Mouse (Mus musculus): Measurements from ENCODE around the gene Apol9a. TPM values are rescaled to one million over a fixed set of nuclear protein-coding genes. Genes with fewer than 3 reads are reported as not detected.
"Not testable (repeated sequence)": the region's sequence is repeated elsewhere in the genome, so short reads cannot be mapped to it uniquely, and the experiment has no call there.

The Apol9a gene
- total RNA-seq (2018; cell fraction: chromatin; rRNA removed): 10 to 100 TPM in 1 of 26 experiments, 1 to 10 TPM in 13, under 1 TPM in 3, not detected in 9; 0.19 to 13.4 (median 3.0) TPM
- 1 to 10 TPM in 13 of 26 experiments, under 1 TPM in 8, not detected in 5; 0.10 to 8.5 (median 2.9) TPM for total RNA-seq (2018; cell fraction: cytosol; rRNA removed)
- total RNA-seq (2018; cell fraction: nucleus; rRNA removed): 10 to 100 TPM in 9 of 26 experiments, 1 to 10 TPM in 6, under 1 TPM in 6, not detected in 5; 0.20 to 16.9 (median 8.1) TPM
- 0.06 to 0.18 TPM in 2 of 3 replicates, not detected in the other for polyA plus RNA-seq (2018)

DNA sequence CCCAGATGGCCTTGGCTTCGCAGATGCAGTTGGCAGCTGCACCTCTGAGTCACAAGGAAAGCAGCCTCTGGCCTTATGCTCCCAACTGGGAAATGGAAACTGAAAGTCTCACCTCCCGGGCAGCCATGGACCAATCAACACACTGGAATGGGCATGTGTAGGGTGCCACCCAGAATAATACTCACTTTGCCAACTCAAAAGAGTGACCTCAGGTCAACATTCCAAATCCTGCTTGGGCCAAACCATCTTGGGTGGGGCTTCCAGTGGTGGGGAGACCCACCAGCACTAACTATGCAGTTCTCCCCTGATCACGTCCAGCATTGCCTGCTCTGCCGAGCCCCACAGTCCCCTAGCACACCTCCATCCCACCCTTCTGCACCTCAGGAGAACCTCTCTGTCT lies at the start of gene Apol9a:
Apol9a (minus strand) TSS at position 101 of the 400 bp plus-strand sequence.
- not testable (repeated sequence) for H3K36me3 ChIP-seq (ENCODE audit: inconsistent target); H3K27ac ChIP-seq; H3K4me3 ChIP-seq (ENCODE audit: inconsistent target); H3K79me2 ChIP-seq (ENCODE audit: inconsistent target)
- no CpG with 5 or more reads among the region's 4 CpGs for WGBS (ENCODE audit: missing documents)

DNA sequence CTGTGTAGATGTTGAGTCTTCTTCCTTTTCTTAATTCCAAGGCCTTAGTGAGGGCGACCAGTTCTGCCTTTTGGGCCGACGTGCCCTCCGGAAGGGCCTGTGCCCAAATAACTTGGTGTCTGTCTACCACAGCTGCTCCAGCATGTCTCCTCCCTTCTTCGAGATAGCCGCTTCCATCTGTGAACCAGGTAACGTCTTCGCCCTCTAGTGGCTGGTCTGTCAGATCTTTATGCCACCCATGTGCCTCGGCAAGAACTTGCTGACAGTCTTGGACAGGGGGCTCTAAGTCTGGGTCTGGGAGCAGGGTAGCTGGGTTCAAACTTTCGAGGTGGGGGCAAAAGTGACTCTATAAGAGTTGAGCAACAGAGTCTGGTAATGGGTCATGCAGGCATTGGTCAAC lies 39.0 kb upstream of the Apol9a start:
- H3K79me2 ChIP-seq (ENCODE audit: inconsistent target); H3K36me3 ChIP-seq (ENCODE audit: inconsistent target); H3K27ac ChIP-seq; H3K4me3 ChIP-seq (ENCODE audit: inconsistent target): not testable (repeated sequence)
- 48% methylated on average over 10 of the region's 10 CpGs for WGBS (ENCODE audit: missing documents)

DNA sequence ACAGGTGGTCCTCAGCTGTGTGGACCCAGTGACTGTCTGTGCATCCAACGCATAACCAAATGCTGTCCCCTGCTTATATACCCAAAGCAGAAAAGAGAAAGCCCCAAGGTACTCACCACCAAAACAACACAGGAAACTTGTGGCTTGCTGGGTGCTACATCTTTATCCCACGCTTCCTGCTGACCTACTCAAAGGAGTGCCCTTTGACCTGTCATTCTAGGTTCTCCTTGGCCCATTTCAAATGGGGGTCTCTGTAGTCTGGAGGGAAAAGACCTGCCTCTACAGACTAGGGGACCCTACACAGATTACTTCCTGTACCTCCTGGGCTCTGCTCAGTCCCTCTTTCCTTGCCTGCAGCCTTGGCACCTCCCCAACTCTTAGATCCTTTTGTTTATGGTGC lies 36.5 kb upstream of the Apol9a start, which contains the start of gene Apol7b:
Apol7b (minus strand) TSS at position 101 of the 400 bp plus-strand sequence.
- not testable (repeated sequence) for H3K27ac ChIP-seq; H3K79me2 ChIP-seq (ENCODE audit: inconsistent target); H3K4me3 ChIP-seq (ENCODE audit: inconsistent target); H3K36me3 ChIP-seq (ENCODE audit: inconsistent target)
- 100% methylated on average over 1 of the region's 2 CpGs for WGBS (ENCODE audit: missing documents)

DNA sequence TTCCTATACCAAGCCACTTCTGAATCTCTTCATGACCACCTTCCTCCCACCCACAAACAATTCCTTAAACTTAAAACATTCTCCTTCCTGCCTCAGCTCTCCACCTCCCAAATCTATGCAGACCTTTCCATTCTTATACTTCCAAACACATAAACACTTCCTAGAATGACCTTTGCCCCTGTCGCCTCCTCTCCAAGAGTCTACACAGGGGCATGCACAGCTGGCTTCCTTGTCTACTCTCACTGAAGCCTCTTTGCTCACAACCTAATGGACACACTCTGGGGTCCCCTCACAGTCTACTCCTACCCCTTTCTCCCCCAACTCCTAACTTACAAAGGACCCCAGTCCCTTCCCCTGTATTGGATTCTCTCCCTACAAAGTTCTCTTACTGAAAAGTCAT lies 34.7 kb upstream of the Apol9a start:
- H3K36me3 ChIP-seq (ENCODE audit: inconsistent target); H3K4me3 ChIP-seq (ENCODE audit: inconsistent target); H3K79me2 ChIP-seq (ENCODE audit: inconsistent target); H3K27ac ChIP-seq: not testable (repeated sequence)
- no CpG with 5 or more reads among the region's 1 CpGs for WGBS (ENCODE audit: missing documents)

DNA sequence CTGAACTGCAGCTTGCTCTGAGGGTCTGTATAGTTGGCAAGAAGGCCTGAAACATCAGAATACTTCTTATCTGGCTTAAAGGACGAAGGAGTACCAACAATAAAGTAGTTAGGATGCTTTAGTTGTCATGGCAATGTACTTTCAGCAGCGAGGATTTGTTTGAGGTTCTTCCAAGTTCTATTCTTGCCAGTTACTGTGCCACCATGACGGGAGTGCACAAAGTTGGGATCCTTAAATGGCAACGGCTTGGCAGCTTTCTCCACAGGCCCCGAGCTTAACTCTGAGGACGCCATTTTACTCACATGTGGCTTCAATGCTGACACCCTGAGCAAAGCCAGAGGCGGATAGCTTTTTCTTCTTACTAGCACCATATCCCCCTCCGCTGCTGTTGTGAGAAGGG lies 33.8 kb upstream of the Apol9a start:
- H3K27ac ChIP-seq; H3K4me3 ChIP-seq (ENCODE audit: inconsistent target); H3K79me2 ChIP-seq (ENCODE audit: inconsistent target); H3K36me3 ChIP-seq (ENCODE audit: inconsistent target): not testable (repeated sequence)
- WGBS (ENCODE audit: missing documents): 86% methylated on average over 7 of the region's 8 CpGs

GRCm38 (mm10) chr15:77428690-77429448 lies 17.9 kb upstream of the Apol9a start:
- not testable (repeated sequence) for H3K4me3 ChIP-seq (ENCODE audit: inconsistent target); H3K79me2 ChIP-seq (ENCODE audit: inconsistent target); H3K36me3 ChIP-seq (ENCODE audit: inconsistent target); H3K27ac ChIP-seq
- WGBS (ENCODE audit: missing documents): 86% methylated on average over 5 of the region's 10 CpGs

- H3K4me3 ChIP-seq (ENCODE audit: inconsistent target); H3K36me3 ChIP-seq (ENCODE audit: inconsistent target); H3K79me2 ChIP-seq (ENCODE audit: inconsistent target); H3K27ac ChIP-seq: not testable (repeated sequence)
- WGBS (ENCODE audit: missing documents): 33% methylated on average over 2 of the region's 7 CpGs
Observed at GRCm38 (mm10) chr15:77422925-77423324, 12.0 kb upstream of the Apol9a start.

DNA sequence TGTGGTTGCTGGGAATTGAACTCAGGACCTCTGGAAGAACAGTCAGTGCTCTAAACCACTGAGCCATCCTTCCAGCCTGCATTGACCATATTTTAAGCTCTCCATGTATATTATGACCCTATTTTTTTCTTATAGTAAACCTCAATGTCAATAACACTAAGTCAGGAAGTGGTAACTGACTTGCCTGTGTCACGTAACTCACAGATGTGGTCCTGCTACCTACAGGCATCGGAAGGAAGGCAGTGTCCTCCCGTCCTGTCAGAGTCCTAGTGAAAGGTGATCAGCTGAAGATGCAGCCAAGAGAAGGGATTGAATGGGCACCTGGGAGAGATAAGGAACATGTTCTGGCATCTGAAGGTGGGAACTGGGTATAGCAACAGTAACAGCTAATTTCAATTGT lies 8.7 kb upstream of the Apol9a start:
- no CpG with 5 or more reads among the region's 3 CpGs for WGBS (ENCODE audit: missing documents)
- H3K79me2 ChIP-seq (ENCODE audit: inconsistent target); H3K27ac ChIP-seq; H3K36me3 ChIP-seq (ENCODE audit: inconsistent target); H3K4me3 ChIP-seq (ENCODE audit: inconsistent target): not testable (repeated sequence)

DNA sequence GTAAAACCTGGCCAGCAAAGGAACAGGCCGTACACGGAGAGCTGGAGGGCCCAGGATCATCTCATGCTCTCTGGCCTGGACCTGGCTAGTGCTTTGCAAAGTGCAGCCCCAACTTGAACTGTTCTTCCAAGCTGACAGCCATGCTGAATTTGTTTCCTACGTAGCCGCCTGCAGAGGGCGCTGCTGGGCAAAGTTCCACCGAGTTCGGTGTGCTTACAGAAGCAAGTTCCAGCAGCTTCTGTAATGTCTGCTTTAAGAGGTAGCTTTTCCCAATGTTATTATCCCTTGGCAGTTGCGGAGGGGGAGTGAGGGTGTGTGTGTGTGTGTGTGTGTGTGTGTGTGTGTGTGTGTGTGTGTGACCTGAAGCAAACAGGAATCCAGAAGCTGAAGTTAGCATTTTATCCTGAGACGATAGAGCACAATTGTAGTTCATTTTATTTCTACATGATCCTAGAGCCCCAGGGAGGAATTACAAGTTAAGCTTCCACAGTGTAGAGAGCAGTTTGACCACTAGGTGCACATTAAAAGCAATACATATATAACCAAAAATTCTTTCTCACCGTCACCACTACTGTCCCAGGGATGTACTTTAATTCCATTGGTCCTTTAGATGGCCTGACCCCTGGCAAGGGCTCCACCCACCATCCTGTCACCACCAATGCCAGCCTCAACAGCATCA lies 5.9 kb upstream of the Apol9a start:
- not testable (repeated sequence) for H3K4me3 ChIP-seq (ENCODE audit: inconsistent target); H3K79me2 ChIP-seq (ENCODE audit: inconsistent target); H3K27ac ChIP-seq; H3K36me3 ChIP-seq (ENCODE audit: inconsistent target)
- no CpG with 5 or more reads among the region's 10 CpGs for WGBS (ENCODE audit: missing documents)

GRCm38 (mm10) chr15:77415653-77416052 lies 4.7 kb upstream of the Apol9a start:
- H3K36me3 ChIP-seq (ENCODE audit: inconsistent target); H3K4me3 ChIP-seq (ENCODE audit: inconsistent target); H3K79me2 ChIP-seq (ENCODE audit: inconsistent target); H3K27ac ChIP-seq: not testable (repeated sequence)
- 66% methylated on average over 2 of the region's 2 CpGs for WGBS (ENCODE audit: missing documents)

DNA sequence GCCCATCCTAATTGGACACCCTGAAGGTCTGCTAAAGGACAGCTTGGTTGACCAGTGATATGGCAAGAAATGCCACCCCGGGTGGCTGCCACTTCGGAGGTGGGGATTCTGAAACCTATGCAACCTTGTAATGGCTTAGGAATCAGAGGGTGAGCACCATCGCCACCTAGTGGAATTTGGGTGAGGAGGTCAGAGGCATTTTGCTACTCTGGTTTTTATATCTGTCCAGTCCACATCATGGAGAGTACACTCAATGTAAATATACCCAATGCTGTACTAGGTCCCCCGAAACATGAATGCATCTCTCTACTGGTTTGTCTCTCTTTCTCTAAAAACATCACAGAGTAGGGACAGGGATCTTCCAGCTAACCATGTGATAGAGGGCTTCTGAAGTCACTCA lies 1.8 kb upstream of the Apol9a start:
- H3K27ac ChIP-seq; H3K79me2 ChIP-seq (ENCODE audit: inconsistent target); H3K36me3 ChIP-seq (ENCODE audit: inconsistent target); H3K4me3 ChIP-seq (ENCODE audit: inconsistent target): not testable (repeated sequence)
- 33% methylated on average over 1 of the region's 4 CpGs for whole genome bisulfite sequencing (ENCODE audit: missing documents)

DNA sequence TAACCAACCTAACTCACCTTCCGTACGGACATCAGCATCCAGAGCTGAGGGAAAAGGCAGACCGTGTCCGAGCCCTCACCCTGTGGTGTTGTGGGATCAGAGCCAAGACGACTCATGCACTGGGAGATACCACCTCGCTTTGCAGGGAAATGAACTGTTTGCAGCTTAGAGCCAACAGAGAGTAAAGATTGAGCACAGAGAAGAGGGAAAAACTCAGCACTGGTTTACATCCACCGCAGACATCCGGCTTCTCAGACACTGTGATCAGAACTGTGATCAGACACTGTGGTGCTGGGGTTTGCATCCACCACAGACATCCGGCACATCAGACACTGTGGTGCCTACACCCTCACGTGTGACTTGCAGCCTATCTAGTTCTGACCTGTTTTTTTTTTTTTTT lies 4.6 kb downstream of the Apol9a start:
- H3K36me3 ChIP-seq (ENCODE audit: inconsistent target); H3K27ac ChIP-seq; H3K4me3 ChIP-seq (ENCODE audit: inconsistent target); H3K79me2 ChIP-seq (ENCODE audit: inconsistent target): not testable (repeated sequence)
- WGBS (ENCODE audit: missing documents): 76% methylated on average over 5 of the region's 10 CpGs

DNA sequence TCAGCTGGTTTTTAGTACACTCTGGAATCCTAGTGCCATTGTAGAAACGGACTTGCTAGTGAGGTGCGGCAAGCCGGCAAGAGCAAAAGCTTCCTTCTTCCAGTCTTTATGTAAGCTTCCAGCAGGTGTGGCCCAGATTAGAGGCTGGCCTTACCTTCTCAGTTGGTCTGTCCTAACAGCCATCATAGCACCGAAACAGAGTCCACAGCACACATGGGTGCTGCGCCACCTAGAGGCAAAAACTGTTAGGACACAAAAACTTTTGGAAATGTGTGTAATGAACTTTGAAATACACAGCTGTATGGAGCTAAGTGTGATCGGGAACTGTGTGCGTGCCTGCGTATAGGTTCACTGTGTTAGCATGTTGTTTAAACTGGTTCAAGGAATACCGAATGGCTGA lies 11.9 kb downstream of the Apol9a start, which contains the start of gene Apol7a:
Apol7a (minus strand) TSS at position 84 of the 400 bp plus-strand sequence.
- not testable (repeated sequence) for H3K79me2 ChIP-seq (ENCODE audit: inconsistent target); H3K4me3 ChIP-seq (ENCODE audit: inconsistent target); H3K36me3 ChIP-seq (ENCODE audit: inconsistent target); H3K27ac ChIP-seq
- WGBS (ENCODE audit: missing documents): 79% methylated on average over 9 of the region's 9 CpGs

DNA sequence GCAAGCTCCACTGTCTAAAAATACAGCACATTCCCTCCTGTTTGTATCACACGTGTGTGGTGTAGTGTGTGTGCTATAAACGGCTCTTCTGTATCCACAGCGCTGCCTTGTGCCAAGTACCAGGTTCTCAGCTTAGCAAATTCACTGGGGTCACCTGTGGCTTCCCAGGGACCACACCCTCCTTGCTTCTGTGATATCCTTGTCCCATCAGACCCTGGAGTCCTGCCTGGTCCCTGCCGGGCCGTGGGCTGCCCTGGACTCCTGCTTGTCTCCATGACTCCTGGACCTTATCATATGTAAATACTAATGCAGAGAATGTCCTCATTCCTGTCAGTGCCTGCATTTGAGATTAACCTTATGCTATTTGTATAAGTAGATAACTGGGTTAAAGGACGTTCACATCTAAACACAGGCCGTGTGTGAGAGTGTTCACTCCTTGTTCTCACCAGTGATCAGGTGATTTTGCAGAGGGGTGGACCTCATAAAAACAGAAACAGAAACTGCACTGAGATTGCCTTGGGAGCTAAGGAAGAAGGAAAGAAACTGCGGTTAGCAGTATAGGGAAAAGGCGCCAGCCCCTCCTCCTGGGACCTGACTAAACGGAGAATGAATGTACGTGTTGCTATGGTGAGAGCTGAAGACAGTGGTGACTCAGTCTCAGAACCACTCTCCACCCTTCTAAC lies 13.3 kb downstream of the Apol9a start:
- H3K4me3 ChIP-seq (ENCODE audit: inconsistent target); H3K79me2 ChIP-seq (ENCODE audit: inconsistent target); H3K36me3 ChIP-seq (ENCODE audit: inconsistent target); H3K27ac ChIP-seq: not testable (repeated sequence)
- WGBS (ENCODE audit: missing documents): 82% methylated on average over 11 of the region's 11 CpGs

- 75% methylated on average over 2 of the region's 3 CpGs for WGBS (ENCODE audit: missing documents)
- H3K27ac ChIP-seq; H3K4me3 ChIP-seq (ENCODE audit: inconsistent target); H3K36me3 ChIP-seq (ENCODE audit: inconsistent target); H3K79me2 ChIP-seq (ENCODE audit: inconsistent target): not testable (repeated sequence)
Observed at GRCm38 (mm10) chr15:77393832-77394231, 17.1 kb downstream of the Apol9a start.
